Mouse (Mus musculus): Measurements from ENCODE around the gene Zgpat. TPM values are rescaled to one million over a fixed set of nuclear protein-coding genes. Genes with fewer than 3 reads are reported as not detected.
A peak's percentile ranks its signal among the peaks of the same experiment; 100 is the strongest.

Zgpat gene
- total RNA-seq (2015; ENCODE audit: low replicate concordance) (2.9 and 10.1 TPM in 2 replicates), total RNA-seq (2017; ENCODE audit: low replicate concordance) (11.2 and 15.4 TPM in 2 replicates)

- peak; percentile 93 for ATAC-seq (replicated peaks; ENCODE audit: low FRiP score, poor library complexity, severe bottlenecking)
Measured at GRCm38 (mm10) chr2:181364860-181365596, at the start of gene Zgpat, which contains the start of gene Arfrp1. Zgpat (plus strand) TSS chr2:181364928. Arfrp1 (minus strand) TSS chr2:181365404.

- ATAC-seq (replicated peaks; ENCODE audit: low FRiP score, poor library complexity, severe bottlenecking), result peak; percentile 95
Measured at GRCm38 (mm10) chr2:181319248-181320102, 45.3 kb upstream of the Zgpat start, which contains the start of gene Rtel1. Rtel1 (plus strand) TSS chr2:181319739.

- ATAC-seq (replicated peaks; ENCODE audit: low FRiP score, poor library complexity, severe bottlenecking), result 0 out of 2 replicates have a peak, but pooled peaks have one; percentile 23
Measured at GRCm38 (mm10) chr2:181320103-181320499, 44.6 kb upstream of the Zgpat start.

- ATAC-seq (replicated peaks; ENCODE audit: low FRiP score, poor library complexity, severe bottlenecking), result no peak
Measured at GRCm38 (mm10) chr2:181322136-181322535, 42.6 kb upstream of the Zgpat start.

GRCm38 (mm10) chr2:181326098-181326497, 38.6 kb upstream of the Zgpat start:
- no peak for ATAC-seq (replicated peaks; ENCODE audit: low FRiP score, poor library complexity, severe bottlenecking)

GRCm38 (mm10) chr2:181332542-181332941, 32.2 kb upstream of the Zgpat start:
- ATAC-seq (replicated peaks; ENCODE audit: low FRiP score, poor library complexity, severe bottlenecking), result no peak

GRCm38 (mm10) chr2:181334023-181334422, 30.7 kb upstream of the Zgpat start:
- ATAC-seq (replicated peaks; ENCODE audit: low FRiP score, poor library complexity, severe bottlenecking), result peak; percentile 82

- ATAC-seq (replicated peaks; ENCODE audit: low FRiP score, poor library complexity, severe bottlenecking), result no peak
Measured at GRCm38 (mm10) chr2:181340426-181340825, 24.3 kb upstream of the Zgpat start.

- ATAC-seq (replicated peaks; ENCODE audit: low FRiP score, poor library complexity, severe bottlenecking), result no peak
Measured at GRCm38 (mm10) chr2:181342766-181343165, 22.0 kb upstream of the Zgpat start.

GRCm38 (mm10) chr2:181356780-181357179, 7.9 kb upstream of the Zgpat start:
- no peak for ATAC-seq (replicated peaks; ENCODE audit: low FRiP score, poor library complexity, severe bottlenecking)

- ATAC-seq (replicated peaks; ENCODE audit: low FRiP score, poor library complexity, severe bottlenecking), result no peak
Measured at GRCm38 (mm10) chr2:181363946-181364345, 782 bp upstream of the Zgpat start.

GRCm38 (mm10) chr2:181364487-181364859, 255 bp upstream of the Zgpat start:
- ATAC-seq (replicated peaks; ENCODE audit: low FRiP score, poor library complexity, severe bottlenecking), result no peak

GRCm38 (mm10) chr2:181365655-181366075, 937 bp downstream of the Zgpat start:
- peak; percentile 58 for ATAC-seq (replicated peaks; ENCODE audit: low FRiP score, poor library complexity, severe bottlenecking)

GRCm38 (mm10) chr2:181370001-181370400, 5.3 kb downstream of the Zgpat start:
- no peak for ATAC-seq (replicated peaks; ENCODE audit: low FRiP score, poor library complexity, severe bottlenecking)

GRCm38 (mm10) chr2:181375787-181376186, 11.1 kb downstream of the Zgpat start:
- peak; percentile 64; the same call in 1 of the 2 replicates for ATAC-seq (replicated peaks; ENCODE audit: low FRiP score, poor library complexity, severe bottlenecking)

- ATAC-seq (replicated peaks; ENCODE audit: low FRiP score, poor library complexity, severe bottlenecking), result no peak
Measured at GRCm38 (mm10) chr2:181377230-181377629, 12.5 kb downstream of the Zgpat start.

- no peak for ATAC-seq (replicated peaks; ENCODE audit: low FRiP score, poor library complexity, severe bottlenecking)
Measured at GRCm38 (mm10) chr2:181378701-181379100, 14.0 kb downstream of the Zgpat start.

GRCm38 (mm10) chr2:181379778-181380177, 15.1 kb downstream of the Zgpat start, which contains the start of gene Lime1:
Lime1 (plus strand) TSS chr2:181380078.
- ATAC-seq (replicated peaks; ENCODE audit: low FRiP score, poor library complexity, severe bottlenecking), result no peak

- ATAC-seq (replicated peaks; ENCODE audit: low FRiP score, poor library complexity, severe bottlenecking), result no peak
Measured at GRCm38 (mm10) chr2:181380251-181380650, 15.5 kb downstream of the Zgpat start.

- ATAC-seq (replicated peaks; ENCODE audit: low FRiP score, poor library complexity, severe bottlenecking), result no peak
Measured at GRCm38 (mm10) chr2:181381107-181381506, 16.4 kb downstream of the Zgpat start.

Data from erythroid progenitor cell, adult 5-6 weeks (primary cell).